Mouse (Mus musculus): Measurements from ENCODE around the gene Sypl2. TPM values are rescaled to one million over a fixed set of nuclear protein-coding genes. Genes with fewer than 3 reads are reported as not detected.

Sypl2 gene
- total RNA-seq, 2 experiments from 2014 or later, result 1.1 to 1.3 TPM

GRCm38 (mm10) chr3:108186098-108187047 is 40.1 kb downstream of the Sypl2 start, which contains the start of gene Amigo1:
Amigo1 (plus strand) TSS chr3:108186335.
- DNase-seq (ENCODE audit: low spot score in 2 of 2), result no peak
- intact Hi-C loops (cut with DNase I), result loop anchor here (2.0 kb wide), 1 partner anchor 24 kb away; the partner anchor contains the start of gene Atxn7l2

GRCm38 (mm10) chr3:108185460-108186097 is 40.9 kb downstream of the Sypl2 start:
- intact Hi-C loops (cut with DNase I), result loop anchor here (2.0 kb wide), 1 partner anchor 25 kb away; the partner anchor contains the start of gene Atxn7l2
- DNase-seq (ENCODE audit: low spot score in 2 of 2), result no peak

- intact Hi-C loops (cut with DNase I), result no loop called here
- DNase-seq (ENCODE audit: low spot score in 2 of 2), result no peak
Observed at GRCm38 (mm10) chr3:108184742-108185141, 41.7 kb downstream of the Sypl2 start.

GRCm38 (mm10) chr3:108180514-108180913 is 45.9 kb downstream of the Sypl2 start:
- no peak for DNase-seq (ENCODE audit: low spot score in 2 of 2)
- intact Hi-C loops (cut with DNase I), result no loop called here

- no peak for DNase-seq (ENCODE audit: low spot score in 2 of 2)
- intact Hi-C loops (cut with DNase I), result no loop called here
Observed at GRCm38 (mm10) chr3:108178756-108179715, 47.4 kb downstream of the Sypl2 start.

GRCm38 (mm10) chr3:108174672-108175531 is 51.5 kb downstream of the Sypl2 start:
- peak; percentile 71 to 72 for DNase-seq (ENCODE audit: low spot score in 2 of 2)
- intact Hi-C loops (cut with DNase I), result no loop called here

GRCm38 (mm10) chr3:108169199-108169598 is 57.2 kb downstream of the Sypl2 start:
- intact Hi-C loops (cut with DNase I), result no loop called here
- DNase-seq (ENCODE audit: low spot score in 2 of 2), result no peak

GRCm38 (mm10) chr3:108167499-108167898 is 58.9 kb downstream of the Sypl2 start:
- DNase-seq (ENCODE audit: low spot score in 2 of 2), result no peak
- intact Hi-C loops (cut with DNase I), result no loop called here

- peak; percentile 53 to 79 for DNase-seq (ENCODE audit: low spot score in 2 of 2)
- intact Hi-C loops (cut with DNase I), result no loop called here
Observed at GRCm38 (mm10) chr3:108166486-108167211, 59.8 kb downstream of the Sypl2 start.

- intact Hi-C loops (cut with DNase I), result loop anchor here (2.0 kb wide), 1 partner anchor 37 kb away; no protein-coding TSS in a partner anchor
- no peak for DNase-seq (ENCODE audit: low spot score in 2 of 2)
Observed at GRCm38 (mm10) chr3:108165532-108166315, 60.7 kb downstream of the Sypl2 start.

GRCm38 (mm10) chr3:108164807-108165206 is 61.6 kb downstream of the Sypl2 start:
- peak; percentile 89 to 92 for DNase-seq (ENCODE audit: low spot score in 2 of 2)
- intact Hi-C loops (cut with DNase I), result loop anchor here (2.0 to 5.0 kb wide), 4 partner anchors 38 to 222 kb away; partner anchors contain the start of gene Psma5

GRCm38 (mm10) chr3:108164091-108164490 is 62.4 kb downstream of the Sypl2 start:
- intact Hi-C loops (cut with DNase I), result loop anchor here (2.0 to 5.0 kb wide), 4 partner anchors 39 to 223 kb away; partner anchors contain the start of gene Psma5
- no peak for DNase-seq (ENCODE audit: low spot score in 2 of 2)

Other genes with a start within 250 kb of the Sypl2 start
- 1 to 10 TPM; 3.3 TPM for gene Gstm2, start 240.2 kb downstream of the Sypl2 start, total RNA-seq (2021)
- gene Gstm1, start 208.7 kb downstream of the Sypl2 start, total RNA-seq (2021), result 10 to 100 TPM; 66.2 to 73.0 TPM
- gene Gstm4, start 181.8 kb downstream of the Sypl2 start, total RNA-seq (2021), result 10 to 100 TPM; 10.4 to 12.1 TPM
- gene Ampd2, start 140.0 kb downstream of the Sypl2 start, total RNA-seq (2021), result 10 to 100 TPM; 43.3 to 50.8 TPM
- not detected for gene Gnat2, start 133.9 kb downstream of the Sypl2 start, total RNA-seq (2021)
- gene Gnai3, start 80.5 kb downstream of the Sypl2 start, total RNA-seq (2021), result 10 to 100 TPM; 31.1 to 34.1 TPM
- 10 to 100 TPM; 19.7 to 21.0 TPM for gene Gpr61, start 71.8 kb downstream of the Sypl2 start, total RNA-seq (2021)
- gene Amigo1, start 40.3 kb downstream of the Sypl2 start, total RNA-seq (2021), result 10 to 100 TPM; 55.3 to 57.7 TPM
- 10 to 100 TPM; 13.7 to 14.7 TPM for gene Cyb561d1, start 25.4 kb downstream of the Sypl2 start, total RNA-seq (2021)
- gene Atxn7l2, start 15.7 kb downstream of the Sypl2 start, total RNA-seq (2021), result 10 to 100 TPM; 22.5 to 23.0 TPM
- 10 to 100 TPM; 83.4 to 89.6 TPM for gene Psma5, start 30.3 kb upstream of the Sypl2 start, total RNA-seq (2021)
- 100 to 1,000 TPM; 245 to 264 TPM for gene Sort1, start 57.4 kb upstream of the Sypl2 start, total RNA-seq (2021)
- gene Mybphl, start 138.3 kb upstream of the Sypl2 start, total RNA-seq (2021), result under 1 TPM in 1 of 2 experiments, not detected in 1; 0.55 TPM
- 10 to 100 TPM; 14.7 to 15.8 TPM for gene Psrc1, start 157.2 kb upstream of the Sypl2 start, total RNA-seq (2021)
- 100 to 1,000 TPM; 182 to 194 TPM for gene Celsr2, start 188.9 kb upstream of the Sypl2 start, total RNA-seq (2021)
- 100 to 1,000 TPM; 198 to 206 TPM for gene Sars, start 218.6 kb upstream of the Sypl2 start, total RNA-seq (2021)

Measured in left cerebral cortex, postnatal 14 days (tissue).